Mouse (Mus musculus) gastrocnemius, postnatal 14 days (tissue): ENCODE data around the gene Tnxb. TPM values are rescaled to one million over a fixed set of nuclear protein-coding genes. Genes with fewer than 3 reads are reported as not detected.

Experiments
- total RNA-seq, 2 experiments: library from RNA; stranded (reverse); gene quantifications; 2 replicates each; pipeline ENCODE4 v1.2.3; 2021

The Tnxb gene
- total RNA-seq, 2 experiments from 2014 or later, result 69.8 to 85.6 TPM

Other genes starting within 250 kb of the Tnxb start
- not detected for gene Btnl4, start 193.2 kb upstream of the Tnxb start, total RNA-seq
- not detected for gene Btnl6, start 153.2 kb upstream of the Tnxb start, total RNA-seq
- gene Notch4, start 106.3 kb upstream of the Tnxb start, total RNA-seq, result 10 to 100 TPM; 15.7 to 27.3 TPM
- gene Gpsm3, start 80.7 kb upstream of the Tnxb start, total RNA-seq, result 1 to 10 TPM; 3.1 to 3.6 TPM
- 10 to 100 TPM; 17.3 to 17.9 TPM for gene Pbx2, start 79.3 kb upstream of the Tnxb start, total RNA-seq
- under 1 TPM; 0.44 to 0.55 TPM for gene Ager, start 72.7 kb upstream of the Tnxb start, total RNA-seq
- gene Rnf5, start 66.8 kb upstream of the Tnxb start, total RNA-seq, result 10 to 100 TPM; 17.1 to 18.6 TPM
- 10 to 100 TPM; 38.8 to 39.1 TPM for gene Agpat1, start 66.3 kb upstream of the Tnxb start, total RNA-seq
- 10 to 100 TPM in 1 of 2 experiments, 1 to 10 TPM in 1; 5.4 to 11.1 TPM for gene Egfl8, start 54.6 kb upstream of the Tnxb start, total RNA-seq
- 10 to 100 TPM; 35.7 to 38.9 TPM for gene Ppt2, start 42.0 kb upstream of the Tnxb start, total RNA-seq
- under 1 TPM; 0.27 to 0.47 TPM for gene Prrt1, start 41.0 kb upstream of the Tnxb start, total RNA-seq
- 1 to 10 TPM; 4.6 to 6.4 TPM for gene Fkbpl, start 25.8 kb upstream of the Tnxb start, total RNA-seq
- 10 to 100 TPM in 1 of 2 experiments, 1 to 10 TPM in 1; 8.9 to 11.0 TPM for gene Atf6b, start 23.4 kb upstream of the Tnxb start, total RNA-seq
- gene C4b, start 73.3 kb downstream of the Tnxb start, total RNA-seq, result 1 to 10 TPM in 1 of 2 experiments, under 1 TPM in 1; 0.93 to 1.8 TPM
- under 1 TPM in 1 of 2 experiments, not detected in 1; 0.21 TPM for gene Cyp21a1, start 134.0 kb downstream of the Tnxb start, total RNA-seq
- gene Stk19, start 166.4 kb downstream of the Tnxb start, total RNA-seq, result 1 to 10 TPM; 6.8 to 7.2 TPM
- 10 to 100 TPM in 1 of 2 experiments, 1 to 10 TPM in 1; 9.3 to 13.0 TPM for gene Dxo, start 166.5 kb downstream of the Tnxb start, total RNA-seq
- gene Skiv2l, start 179.7 kb downstream of the Tnxb start, total RNA-seq, result 10 to 100 TPM; 17.4 to 17.8 TPM
- gene Nelfe, start 179.9 kb downstream of the Tnxb start, total RNA-seq, result 10 to 100 TPM in 1 of 2 experiments, 1 to 10 TPM in 1; 9.7 to 13.4 TPM
- gene Cfb, start 192.0 kb downstream of the Tnxb start, total RNA-seq, result 1 to 10 TPM in 1 of 2 experiments, under 1 TPM in 1; 0.75 to 1.9 TPM
- 1 to 10 TPM; 3.4 to 5.1 TPM for gene Zbtb12, start 208.9 kb downstream of the Tnxb start, total RNA-seq
- not detected for gene Gm20547, start 211.5 kb downstream of the Tnxb start, total RNA-seq
- 1 to 10 TPM; 1.8 to 3.1 TPM for gene C2, start 227.7 kb downstream of the Tnxb start, total RNA-seq
- gene Ehmt2, start 227.9 kb downstream of the Tnxb start, total RNA-seq, result 10 to 100 TPM; 29.4 to 32.2 TPM
- under 1 TPM in 1 of 2 experiments, not detected in 1; 0.09 TPM for gene Slc44a4, start 243.9 kb downstream of the Tnxb start, total RNA-seq